Mouse (Mus musculus) bone marrow, adult 2 months (tissue): ENCODE data around the gene Mast4.

Experiments
- CTCF ChIP-seq: fragments of 200-500 bp; IDR thresholded peaks from 2 replicates; pipeline ENCODE4 v1.5.1; 2011; ENCODE audit warnings: low read length, control low read depth; ENCODE audit not compliant: control insufficient read depth, insufficient read depth
- POLR2A ChIP-seq: fragments of 200-500 bp; IDR thresholded peaks from 2 replicates; pipeline ENCODE4 v1.6.1; 2011; ENCODE audit warnings: low read depth, mild to moderate bottlenecking, control low read depth, low read length, borderline replicate concordance; ENCODE audit not compliant: control insufficient read depth

- TF ChIP-seq POLR2A, result no peak
- no peak for TF ChIP-seq CTCF
Observed at GRCm38 (mm10) chr13:103225217-103225894, 108.9 kb downstream of the Mast4 start.
